Mouse (Mus musculus) hindlimb bud, embryonic 11.5 days (tissue): ENCODE data around the gene Astn2.

Experiments
- DNase-seq: peaks from one replicate; pipeline ENCODE4 v3.0.0-alpha.2; 2012; ENCODE audit warnings: low read depth, low spot score; ENCODE audit errors: extremely low spot score

Astn2 gene

GRCm38 (mm10) chr4:65764275-65764674 is 640.1 kb downstream of the Astn2 start:
- DNase-seq = no peak

GRCm38 (mm10) chr4:65763823-65764222 is 640.6 kb downstream of the Astn2 start:
- DNase-seq = no peak

GRCm38 (mm10) chr4:65762116-65762515 is 642.3 kb downstream of the Astn2 start:
- DNase-seq = no peak

DNA sequence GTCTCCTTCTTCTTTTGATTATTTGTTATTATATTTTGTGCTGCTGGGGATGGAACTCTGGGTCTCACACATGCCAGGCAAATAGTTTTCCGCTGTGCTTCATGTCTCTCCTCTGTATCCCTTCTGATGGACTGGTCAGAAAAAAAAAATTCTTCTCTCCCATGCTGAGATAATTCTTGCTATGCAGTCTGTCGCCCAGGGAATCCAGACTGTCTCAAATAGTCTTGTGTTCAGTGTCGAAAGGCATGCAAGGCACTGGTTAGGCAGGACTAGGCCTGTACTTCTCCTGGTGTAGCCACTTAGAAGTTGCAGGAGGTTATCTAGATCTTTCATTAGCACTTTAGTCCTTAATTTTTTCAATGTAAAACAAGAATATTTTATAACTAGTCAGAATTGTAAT is 642.8 kb downstream of the Astn2 start:
- no peak for DNase-seq

GRCm38 (mm10) chr4:65758875-65759201 is 645.6 kb downstream of the Astn2 start:
- DNase-seq = no peak

DNA sequence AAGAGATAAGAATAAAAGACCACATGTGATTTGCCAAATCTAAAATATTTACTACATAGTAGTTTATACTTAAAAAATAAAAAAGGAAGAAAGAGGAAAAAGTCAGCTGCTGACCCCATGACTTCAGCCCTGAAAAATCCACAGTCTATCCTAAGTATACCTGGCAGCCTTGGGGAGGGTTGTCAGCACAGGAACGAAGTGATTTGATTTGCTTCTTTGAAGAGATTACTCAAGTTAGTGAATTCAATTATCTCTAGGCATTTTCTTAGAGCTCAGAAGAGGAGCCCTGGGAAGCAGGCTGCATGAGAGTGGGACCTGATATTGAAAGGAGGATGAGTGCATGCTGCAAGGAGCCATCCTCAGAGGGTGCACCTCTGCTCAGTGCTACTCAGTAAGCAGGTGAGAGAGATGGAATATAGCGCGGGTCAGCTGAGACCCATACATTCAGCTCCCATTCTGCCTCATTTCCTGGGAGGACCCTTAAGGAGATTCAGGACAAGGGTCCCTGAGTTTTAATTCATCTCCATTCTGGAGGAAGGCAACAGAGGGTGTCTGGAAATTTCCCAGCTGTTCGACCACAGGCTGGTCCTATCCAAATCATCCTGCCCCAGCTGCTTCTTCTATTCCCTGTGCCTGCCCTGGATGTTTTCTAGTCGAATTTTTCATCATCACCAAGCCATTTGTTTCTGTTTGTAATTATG is 646.1 kb downstream of the Astn2 start:
- no peak for DNase-seq

DNA sequence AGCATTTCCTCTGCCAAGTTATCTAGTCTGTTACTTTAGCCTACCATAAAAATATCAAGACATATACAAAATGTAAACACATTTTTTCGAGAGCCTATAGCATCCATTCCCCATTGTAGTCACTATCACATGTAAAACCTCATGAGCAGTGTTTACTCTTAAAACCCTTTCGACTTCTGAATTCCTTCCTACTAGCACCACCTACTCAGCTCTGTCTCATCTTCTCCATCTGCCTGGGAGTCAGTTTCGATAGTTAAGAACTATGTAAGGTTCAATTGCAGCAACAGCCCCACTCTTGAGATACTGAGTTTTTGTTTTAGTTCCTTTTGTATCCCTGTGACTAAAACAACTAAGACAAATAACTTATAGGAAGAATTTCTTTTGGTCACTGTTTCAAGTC is 651.5 kb downstream of the Astn2 start:
- DNase-seq = no peak

DNA sequence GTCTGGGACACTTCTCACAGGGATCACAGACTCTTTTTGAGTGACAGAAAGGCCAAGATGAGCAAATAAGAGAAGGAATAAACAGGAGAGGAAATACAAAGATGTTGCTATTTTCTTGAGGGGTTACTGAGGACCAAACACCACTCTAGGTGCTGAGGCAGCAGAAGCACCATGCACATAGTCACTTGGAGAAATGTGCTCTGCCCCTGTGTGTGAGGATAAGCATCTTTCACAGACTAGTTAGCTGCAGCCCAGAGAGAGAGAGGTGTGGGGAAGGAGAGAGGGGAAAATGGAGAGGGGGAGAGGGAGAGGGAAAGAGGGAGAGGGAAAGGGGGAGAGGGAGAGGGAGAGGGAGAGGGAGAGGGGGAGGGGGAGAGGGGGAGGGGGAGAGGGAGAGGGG is 659.6 kb downstream of the Astn2 start:
- no peak for DNase-seq

DNA sequence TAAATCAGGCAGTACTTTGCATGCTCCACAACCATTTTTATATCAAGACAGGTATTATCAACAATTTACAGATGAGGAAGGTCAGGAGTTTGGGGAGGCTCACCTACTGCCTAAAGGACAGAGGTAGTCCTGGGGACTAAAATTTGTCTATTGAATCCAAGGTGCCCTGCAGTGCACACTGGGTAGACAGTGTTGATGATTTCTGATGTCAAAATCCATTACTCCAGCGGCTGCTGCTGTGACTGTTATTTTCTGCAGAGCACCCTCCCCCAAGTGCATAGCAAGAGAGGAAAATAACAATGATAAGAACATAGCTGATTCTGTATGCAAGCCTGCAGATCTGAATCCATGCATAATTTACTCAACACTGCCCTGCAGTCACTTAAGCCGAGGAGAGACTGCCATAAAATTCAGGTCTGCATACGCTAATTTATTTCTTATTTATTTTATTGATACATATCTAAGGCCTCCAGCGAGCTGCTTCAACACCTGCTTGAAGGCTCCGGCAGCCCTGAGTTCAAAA is 660.3 kb downstream of the Astn2 start:
- no peak for DNase-seq

- no peak for DNase-seq
Observed at GRCm38 (mm10) chr4:65743160-65743691, 661.2 kb downstream of the Astn2 start.

DNA sequence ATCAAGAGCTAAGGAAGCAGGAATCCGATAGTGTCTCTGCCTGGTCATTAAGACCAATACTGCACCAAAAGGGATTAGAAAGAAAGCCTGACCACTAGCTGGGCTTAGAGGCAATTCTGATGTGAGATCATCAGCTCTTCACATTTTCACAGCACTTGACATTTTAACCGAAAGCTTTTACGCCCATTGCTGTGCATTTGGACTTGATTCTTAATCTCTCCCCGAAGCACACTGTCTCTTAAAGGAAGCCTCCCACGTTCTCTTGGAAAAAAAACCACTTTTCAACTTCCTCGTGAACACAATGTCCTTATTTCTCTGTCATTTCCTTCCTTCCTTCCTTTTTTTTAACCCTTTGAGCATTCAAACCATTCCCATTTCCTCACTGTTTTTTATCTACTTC is 680.0 kb downstream of the Astn2 start:
- no peak for DNase-seq

DNA sequence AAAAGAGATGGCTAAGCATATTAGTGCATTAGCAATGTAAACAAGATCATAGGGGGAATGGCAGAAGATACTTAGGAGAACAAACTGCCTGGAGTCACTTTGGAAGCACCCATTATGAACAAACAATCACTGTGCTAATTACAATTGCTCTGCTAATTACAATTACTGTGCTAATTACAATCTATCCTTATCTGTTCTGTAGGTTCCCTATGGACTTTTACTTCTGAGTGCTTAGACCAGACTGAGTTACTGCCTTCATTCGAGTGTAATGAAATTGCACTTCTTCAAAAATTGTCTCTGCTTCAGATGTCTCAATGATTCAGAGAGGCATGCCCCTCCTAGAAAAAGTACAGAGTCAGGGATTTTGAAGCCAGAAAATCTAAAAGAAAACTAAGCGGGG is 684.8 kb downstream of the Astn2 start:
- no peak for DNase-seq

GRCm38 (mm10) chr4:65717899-65718298 is 686.5 kb downstream of the Astn2 start:
- DNase-seq = no peak

GRCm38 (mm10) chr4:65716086-65716485 is 688.3 kb downstream of the Astn2 start:
- DNase-seq = no peak

- DNase-seq = no peak
Observed at GRCm38 (mm10) chr4:65711678-65712077, 692.7 kb downstream of the Astn2 start.

- no peak for DNase-seq
Observed at GRCm38 (mm10) chr4:65710623-65711022, 693.8 kb downstream of the Astn2 start.

DNA sequence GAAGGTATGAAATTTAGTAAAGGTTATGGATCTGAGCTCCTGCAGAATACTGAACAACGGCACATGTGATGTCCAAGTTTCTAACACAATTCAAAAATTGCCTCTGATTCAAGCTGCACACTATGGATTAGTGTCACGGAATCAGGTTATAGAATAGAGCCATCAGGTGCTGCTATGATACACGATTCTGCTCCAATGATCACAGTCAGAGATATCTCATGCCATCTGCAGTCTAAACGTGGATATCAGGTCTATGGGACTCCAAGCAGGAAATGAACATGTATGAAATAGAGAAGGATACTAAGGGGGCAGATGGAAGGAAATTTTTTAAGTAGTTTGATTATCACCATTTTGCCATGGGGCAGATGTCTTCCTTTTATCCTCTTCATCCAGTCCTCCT is 702.6 kb downstream of the Astn2 start:
- DNase-seq = no peak

DNA sequence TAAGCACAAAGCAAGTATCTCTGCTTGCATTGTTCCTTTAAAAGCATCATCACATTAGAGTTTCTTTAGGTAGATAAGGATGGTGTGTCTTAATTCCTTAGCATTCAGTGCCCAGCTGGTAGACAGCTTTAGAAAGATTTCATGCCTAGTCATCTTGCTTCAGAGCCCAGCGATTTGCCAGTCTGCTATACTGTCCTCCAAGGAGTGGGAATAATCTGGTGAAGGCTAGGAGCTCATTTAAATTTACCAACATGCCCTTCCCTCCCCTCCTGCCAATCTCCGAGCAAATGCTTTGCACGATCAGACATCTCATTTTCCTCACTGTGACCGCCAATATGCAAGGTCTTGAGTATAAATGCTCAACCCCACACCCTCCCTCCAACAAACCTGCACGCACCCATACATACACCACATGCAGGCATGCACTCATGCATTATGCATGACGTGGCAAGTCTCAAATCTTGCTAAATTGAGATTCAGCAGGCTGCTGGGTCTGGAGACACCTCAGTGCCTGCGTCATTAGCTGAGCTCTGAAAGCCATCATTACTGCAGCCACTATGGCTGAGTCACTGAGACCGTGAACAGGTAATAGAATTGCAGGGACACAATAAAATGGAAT is 704.6 kb downstream of the Astn2 start:
- DNase-seq = no peak

GRCm38 (mm10) chr4:65695241-65695640 is 709.2 kb downstream of the Astn2 start:
- no peak for DNase-seq

- no peak for DNase-seq
Observed at GRCm38 (mm10) chr4:65694011-65694410, 710.4 kb downstream of the Astn2 start.

DNA sequence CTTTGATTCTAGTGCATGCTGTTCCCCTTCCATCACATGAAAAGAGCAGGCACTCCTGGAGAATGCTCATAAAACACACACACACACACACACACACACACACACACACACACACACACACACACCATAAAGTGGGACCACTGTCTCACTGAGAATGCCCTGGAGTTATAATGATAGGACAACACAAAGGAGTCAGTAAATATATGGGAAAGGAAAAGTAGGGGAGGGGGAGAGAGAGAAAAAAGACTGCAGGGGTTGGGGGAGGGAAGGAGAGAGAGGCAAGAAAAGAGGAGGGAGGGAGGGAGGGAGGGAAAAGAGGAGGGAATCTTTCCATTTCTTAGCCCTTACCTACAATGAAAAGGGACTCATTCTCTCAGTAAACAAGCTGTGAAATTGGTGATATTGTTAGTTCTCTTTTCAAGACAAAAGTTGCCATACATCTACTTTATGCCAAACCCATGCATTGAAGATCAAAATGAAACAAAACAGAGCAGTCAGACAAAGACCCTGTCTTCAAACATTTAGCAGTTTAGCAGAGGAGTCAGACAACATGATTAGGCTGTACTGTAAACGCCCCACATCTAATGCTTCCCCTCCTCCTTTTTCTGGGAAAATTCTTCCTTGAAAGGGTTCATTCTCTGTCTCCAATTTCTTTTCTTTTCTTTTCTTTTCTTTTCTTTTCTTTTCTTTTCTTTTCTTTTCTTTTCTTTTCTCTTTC is 717.2 kb downstream of the Astn2 start:
- DNase-seq = no peak
